Mouse (Mus musculus) sigmoid colon, adult 10 weeks (tissue): Measurements from ENCODE around the gene Fam189a2. TPM values are rescaled to one million over a fixed set of nuclear protein-coding genes. Genes with fewer than 3 reads are reported as not detected.

Source experiments
- polyA plus RNA-seq: library from polyadenylated mRNA; stranded (reverse); fragments of 350-450 nt; fragmentation: Illumina TruSeq; extraction: RNeasy Lipid Tissue Mini Kit (QIAGEN cat#74804); gene quantifications from one replicate; pipeline ENCODE4 v1.2.3, GENCODE M21; 2014; ENCODE audit warnings: low read depth, low replicate concordance

Fam189a2 gene
- 8.6 TPM for polyA plus RNA-seq

GRCm38 (mm10) chr19:24030871-24031556 is at the start of gene Fam189a2:
Fam189a2 (minus strand) TSS chr19:24031019.

Other genes with a start within 250 kb of the Fam189a2 start
- gene Tjp2, start 194.0 kb upstream of the Fam189a2 start, polyA plus RNA-seq = 32.6 TPM
- gene Fxn, start 249.6 kb upstream of the Fam189a2 start, polyA plus RNA-seq = 1.2 TPM